9 mouse cellular contexts compared by ENCODE assay signal in genomic region chr9:49570033-49570660, GRCm38 (mm10).
DNase-seq lines count a peak whose midpoint lies in the region; ATAC-seq and TF ChIP-seq lines count a peak whose summit lies in the region.
"Had no signal": no experiment of that assay in that cellular context is flagged by ENCODE, and none has a peak within 500 bp of the region (broad histone marks: within the 10 kb centered on the region; RNA-seq: fewer than 3 reads in every experiment).

No protein-coding gene starts in this region.

- 41% methylated on average over 7 of the region's 7 CpGs for WGBS in hindbrain, embryonic 10.5 days
- 49% methylated on average over 7 of the region's 7 CpGs for WGBS in hindbrain, embryonic 11.5 days
- 57% methylated on average over 7 of the region's 7 CpGs for WGBS in limb, embryonic 10.5 days

- no peak overlapping the region for H3K4me3 ChIP-seq in hindbrain, embryonic 10.5 days
- no peak overlapping the region for H3K4me3 ChIP-seq in hindbrain, embryonic 11.5 days (ENCODE audit: low read depth, low read length)
- H3K4me3 ChIP-seq in embryonic fibroblast, embryonic 13.5 days (ENCODE audit: insufficient read depth, low read length) = no peak overlapping the region
- H3K4me3 ChIP-seq in limb, embryonic 10.5 days = no peak overlapping the region

- TF ChIP-seq POLR2A in embryonic fibroblast, embryonic 13.5 days (IDR thresholded peaks at IDR 0.05; ENCODE audit: low read depth, low read length) = no peak

- no peaks in the 10 kb centered on the region for H3K27me3 ChIP-seq in hindbrain, embryonic 10.5 days (ENCODE audit: insufficient read depth, poor library complexity, severe bottlenecking)
- H3K27me3 ChIP-seq in hindbrain, embryonic 11.5 days (ENCODE audit: control insufficient read depth, insufficient read depth, low read length) = no peaks in the 10 kb centered on the region
- H3K27me3 ChIP-seq in limb, embryonic 10.5 days (ENCODE audit: low read depth, poor library complexity, severe bottlenecking) = no peaks in the 10 kb centered on the region

- peaks cover 33% of the 10 kb centered on the region for H3K4me1 ChIP-seq in hindbrain, embryonic 10.5 days (replicated peaks)
- H3K4me1 ChIP-seq in hindbrain, embryonic 11.5 days (replicated peaks; ENCODE audit: control insufficient read depth, insufficient read depth, low read length) = peaks cover 12% of the 10 kb centered on the region; the same call in 1 of the 2 replicates
- peaks cover 29% of the 10 kb centered on the region for H3K4me1 ChIP-seq in embryonic fibroblast, embryonic 13.5 days (ENCODE audit: control insufficient read depth, insufficient read depth, low read length)
- H3K4me1 ChIP-seq in limb, embryonic 10.5 days = peaks cover 28% of the 10 kb centered on the region

- no peak for ATAC-seq in hindbrain, embryonic 11.5 days (ENCODE audit: low FRiP score)

- H3K27ac ChIP-seq in hindbrain, embryonic 10.5 days = peak overlapping the region; percentile 78
- H3K27ac ChIP-seq in hindbrain, embryonic 11.5 days (ENCODE audit: low read depth, low read length) = no peak overlapping the region
- peak overlapping the region; percentile 5; the same call in 1 of the 2 replicates for H3K27ac ChIP-seq in embryonic fibroblast, embryonic 13.5 days (ENCODE audit: insufficient read depth, low read length)
- peak overlapping the region; percentile 66 for H3K27ac ChIP-seq in limb, embryonic 10.5 days

- DNase-seq in hindbrain, embryonic 10.5 days (ENCODE audit: low spot score) = no peak
- DNase-seq in hindbrain, embryonic 11.5 days (ENCODE audit: low spot score) = no peak
- DNase-seq in brain, adult 2 months (ENCODE audit: low read depth, low spot score) = peak; percentile 53
- DNase-seq in limb, embryonic 10.5 days (ENCODE audit: low spot score) = no peak
- no peak for DNase-seq in retina, postnatal 1 day
- no peak for DNase-seq in yolk sac, embryonic 10.5 days (ENCODE audit: low spot score)
- no peak for DNase-seq in c-Kit-positive CD71-positive TER-119-positive erythroid progenitor cells, embryonic 14.5 days (ENCODE audit: low spot score)
- DNase-seq: gastrocnemius, postnatal 25 days had no signal

- H3K36me3 ChIP-seq in hindbrain, embryonic 10.5 days = peaks cover 35% of the 10 kb centered on the region
- peaks cover 6% of the 10 kb centered on the region; the same call in 1 of the 2 replicates for H3K36me3 ChIP-seq in hindbrain, embryonic 11.5 days (ENCODE audit: control insufficient read depth, insufficient read depth, low read length)
- H3K36me3 ChIP-seq in limb, embryonic 10.5 days = no peaks in the 10 kb centered on the region

- no peak overlapping the region for H3K9ac ChIP-seq in hindbrain, embryonic 11.5 days (ENCODE audit: low read depth, low read length)

- H3K9me3 ChIP-seq in hindbrain, embryonic 10.5 days = no peaks in the 10 kb centered on the region
- no peaks in the 10 kb centered on the region for H3K9me3 ChIP-seq in hindbrain, embryonic 11.5 days (ENCODE audit: control insufficient read depth, low read length)
- no peaks in the 10 kb centered on the region for H3K9me3 ChIP-seq in limb, embryonic 10.5 days (replicated peaks)

- H3K4me2 ChIP-seq in hindbrain, embryonic 11.5 days (replicated peaks; ENCODE audit: low read depth, low read length) = no peak overlapping the region

- no peak for TF ChIP-seq CTCF in embryonic fibroblast, embryonic 13.5 days (IDR thresholded peaks at IDR 0.05; ENCODE audit: borderline replicate concordance, insufficient read depth, low read length)
